Mouse (Mus musculus) spleen, postnatal 4 days (tissue): ENCODE measurements at regions not wholly inside any gene's neighbourhood (a gene's known extent, or its start where the extent isn't known, plus 50 kb on each side); places are given as distances from the start of the nearest gene placed in this dataset.
A peak's percentile ranks its signal among the peaks of the same experiment; 100 is the strongest.

Source experiments
- DNase-seq, 2 experiments: peaks; one replicate each; pipeline ENCODE4 v3.0.0; 2022; ENCODE audit warnings: low spot score in 2 of 2

DNA sequence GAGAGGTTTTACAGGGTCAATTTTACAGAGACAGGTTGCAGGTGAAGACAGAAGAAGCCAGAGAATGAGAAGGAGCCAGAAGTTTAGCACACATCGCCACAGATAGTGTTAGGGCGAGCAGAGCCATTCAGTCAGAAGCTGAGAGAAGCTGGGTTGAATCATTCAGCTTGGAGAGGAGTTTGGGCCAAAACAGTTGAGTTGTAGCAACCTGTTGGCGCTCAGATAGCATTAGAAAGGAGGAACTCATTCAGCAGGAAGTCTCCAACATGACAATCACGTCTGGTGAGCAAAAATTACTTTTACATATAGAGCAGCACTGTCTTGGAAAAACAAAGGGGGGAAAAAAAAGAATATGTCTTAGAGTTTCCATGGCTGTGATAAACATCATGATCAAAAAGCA lies 53.2 kb downstream of the Fam43a start:
- no peak for DNase-seq

DNA sequence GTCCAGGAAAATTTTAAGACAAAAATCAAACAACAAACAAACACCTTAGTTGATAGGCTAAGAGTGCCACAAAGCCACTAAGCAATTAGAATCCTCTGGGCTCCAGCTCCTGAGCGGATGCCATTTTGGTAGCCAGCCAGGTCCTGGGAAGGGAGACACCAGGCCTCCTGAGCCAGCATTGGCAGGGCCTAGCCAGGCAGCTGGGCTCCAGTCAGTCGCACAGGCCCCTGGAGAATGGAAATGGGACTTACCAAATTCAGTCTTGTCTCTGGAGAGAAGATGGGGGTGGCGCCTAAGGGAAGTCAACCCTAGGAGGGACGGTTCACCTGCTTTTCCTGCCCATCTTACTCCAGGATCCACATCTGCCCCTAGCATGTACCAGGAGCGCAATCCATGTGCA lies 54.3 kb downstream of the Fam43a start:
- no peak for DNase-seq

DNA sequence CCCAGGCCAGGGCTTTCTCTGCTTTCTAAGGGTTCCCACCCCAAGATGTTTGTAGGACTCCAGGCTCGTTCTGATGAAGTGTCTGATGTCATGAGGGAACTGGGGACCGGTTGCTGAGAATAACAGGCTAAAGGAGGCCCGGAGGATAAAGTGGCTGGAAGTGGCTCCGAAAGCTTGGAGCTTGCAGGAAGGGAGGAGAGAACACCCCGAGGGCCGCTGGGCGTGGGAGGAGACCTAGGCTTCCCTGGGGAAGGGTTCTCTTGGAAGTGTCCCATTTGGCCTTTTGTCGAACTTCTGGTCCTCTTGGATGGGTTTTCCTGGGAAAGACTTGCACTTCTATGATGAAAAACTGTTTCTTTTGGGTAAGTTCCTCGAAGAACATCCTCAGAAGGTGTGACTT lies 54.7 kb downstream of the Fam43a start:
- DNase-seq: no peak

DNA sequence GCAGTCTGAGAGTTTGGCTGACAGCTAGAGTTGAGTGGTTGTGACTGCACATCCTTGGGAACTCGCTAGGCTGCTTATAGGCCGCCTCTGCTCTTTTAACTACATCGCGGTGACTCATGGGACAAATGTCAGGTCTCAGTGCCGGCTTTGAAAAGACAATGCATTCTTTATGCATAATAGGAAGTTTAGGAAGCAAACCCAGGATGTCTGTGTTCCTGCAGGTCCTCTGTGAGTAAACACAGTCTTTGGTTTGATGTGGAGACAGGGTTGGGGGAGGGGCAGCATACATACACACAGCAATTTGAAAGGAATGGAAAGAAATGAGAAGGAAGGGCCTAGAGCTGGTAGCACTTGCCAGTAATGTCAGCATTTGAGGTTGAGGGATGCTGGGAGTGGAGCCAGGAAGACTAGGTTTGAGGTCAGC lies 56.3 kb downstream of the Fam43a start:
- DNase-seq: no peak

DNA sequence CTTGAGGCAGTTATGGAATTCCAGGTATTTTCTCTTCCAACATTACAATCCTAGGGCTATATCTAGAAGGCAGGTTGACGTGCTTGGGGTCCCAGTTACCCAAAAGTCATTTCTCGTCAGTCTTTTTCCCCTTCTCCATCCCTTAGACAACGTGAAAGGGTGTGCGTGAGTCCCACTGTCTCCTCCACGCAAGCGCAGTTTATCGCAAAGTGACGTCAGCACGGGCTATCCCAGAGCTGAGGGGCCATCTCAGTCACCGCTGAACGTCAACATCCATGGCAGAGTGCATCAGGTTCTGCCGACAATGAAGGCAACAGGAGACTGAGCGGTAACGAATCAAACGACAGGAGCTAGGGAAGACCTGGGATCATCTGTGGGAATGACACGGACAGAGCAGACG lies 57.4 kb downstream of the Fam43a start:
- no peak for DNase-seq

DNA sequence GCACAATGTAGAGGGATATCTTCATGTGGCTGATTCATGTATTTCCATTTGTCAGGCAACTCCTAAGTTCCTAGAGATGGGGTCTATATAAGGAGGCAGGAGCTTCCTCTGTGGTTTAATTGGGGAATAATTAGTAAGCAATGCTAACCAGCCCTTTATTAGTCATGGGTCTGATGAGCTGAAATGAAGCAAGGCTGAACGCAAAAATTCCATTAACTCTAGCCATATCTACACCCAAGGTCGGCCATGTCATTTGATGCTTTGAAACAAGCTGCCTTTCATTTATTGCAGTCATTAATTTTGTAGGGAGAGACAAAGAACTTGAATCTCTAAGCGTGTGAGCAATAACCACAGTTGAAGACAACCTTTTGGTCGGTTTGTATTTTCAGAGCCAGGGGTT lies 59.4 kb downstream of the Fam43a start:
- DNase-seq: no peak

DNA sequence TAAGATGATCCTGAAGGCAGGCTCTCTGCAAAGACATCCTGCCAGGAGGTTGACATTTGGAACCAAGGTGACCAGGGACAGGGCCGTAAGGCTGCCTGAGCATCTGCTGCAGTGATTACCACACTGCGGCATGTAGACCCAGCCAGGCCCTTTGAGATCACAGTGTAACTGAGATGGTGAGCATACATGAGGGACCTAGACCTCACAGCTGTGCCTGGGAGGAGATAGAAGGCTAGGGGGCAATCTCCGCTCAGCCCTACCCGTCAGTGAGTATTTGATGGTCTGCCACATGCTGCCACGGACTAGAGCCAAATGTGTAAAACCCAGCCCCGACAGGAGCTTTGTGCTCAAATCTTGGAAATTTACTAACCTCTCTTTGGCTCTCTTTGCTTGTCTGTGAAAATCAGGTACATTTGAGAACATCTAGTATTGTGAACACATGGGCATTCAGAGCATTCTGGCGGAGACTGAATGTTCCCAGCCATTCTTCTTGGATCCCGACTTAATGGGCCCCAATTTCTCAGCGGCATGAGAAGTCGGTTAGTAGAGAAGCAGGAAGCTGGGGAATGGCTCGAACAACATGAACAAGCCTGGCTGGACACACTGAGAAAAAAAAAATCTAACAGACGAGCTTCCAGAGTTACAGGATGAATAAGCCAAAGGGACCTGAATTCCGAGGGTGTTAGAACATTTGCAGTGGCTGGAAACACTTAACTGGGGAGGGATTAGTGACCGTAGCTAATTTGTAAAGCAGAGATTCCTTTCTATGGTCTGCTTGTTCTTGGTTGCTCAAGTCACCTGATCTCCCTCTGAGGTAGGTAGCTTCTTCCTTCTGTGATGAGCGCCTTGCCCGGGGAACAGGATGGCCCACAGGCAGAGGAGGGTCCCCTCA lies 61.8 kb downstream of the Fam43a start:
- no peak for DNase-seq

DNA sequence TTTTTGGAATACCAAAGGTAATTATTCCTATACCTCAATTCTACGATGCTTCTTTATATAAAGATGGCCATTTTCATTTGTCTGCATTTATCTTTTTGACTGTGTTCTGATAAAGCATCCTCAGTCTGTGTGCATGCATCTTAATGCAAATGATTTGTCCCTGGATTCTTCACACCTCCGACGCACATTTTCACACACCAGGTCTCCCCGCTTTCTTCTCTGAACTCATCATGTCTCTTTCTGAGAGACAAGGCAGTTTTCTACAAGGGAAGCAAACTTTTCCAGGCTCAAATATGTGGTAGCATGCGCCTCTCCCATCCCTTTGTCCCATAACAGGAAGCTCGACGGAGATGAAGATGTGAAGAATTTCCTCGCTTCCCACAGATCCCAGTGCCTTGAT lies 63.5 kb downstream of the Fam43a start:
- no peak for DNase-seq

DNA sequence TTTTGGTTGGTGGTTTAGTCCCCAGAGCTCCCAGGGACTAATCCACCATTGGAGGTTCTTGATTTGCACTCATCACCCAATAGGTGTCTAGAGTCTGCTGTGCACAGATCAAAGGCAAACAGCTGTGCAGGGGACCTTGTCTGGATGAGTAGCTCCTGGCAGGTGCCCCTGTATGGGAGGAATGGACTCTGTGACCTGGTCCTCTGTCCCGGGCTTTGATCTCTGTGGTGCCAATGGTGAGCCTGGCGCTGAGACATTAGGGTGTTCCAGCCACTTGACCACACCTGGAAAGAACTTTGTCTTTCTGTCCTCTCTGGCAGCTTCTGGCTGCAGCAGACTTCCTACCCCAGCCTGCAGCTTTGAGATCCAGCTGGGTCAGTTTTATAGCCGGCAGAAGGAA lies 64.4 kb downstream of the Fam43a start:
- no peak for DNase-seq

DNA sequence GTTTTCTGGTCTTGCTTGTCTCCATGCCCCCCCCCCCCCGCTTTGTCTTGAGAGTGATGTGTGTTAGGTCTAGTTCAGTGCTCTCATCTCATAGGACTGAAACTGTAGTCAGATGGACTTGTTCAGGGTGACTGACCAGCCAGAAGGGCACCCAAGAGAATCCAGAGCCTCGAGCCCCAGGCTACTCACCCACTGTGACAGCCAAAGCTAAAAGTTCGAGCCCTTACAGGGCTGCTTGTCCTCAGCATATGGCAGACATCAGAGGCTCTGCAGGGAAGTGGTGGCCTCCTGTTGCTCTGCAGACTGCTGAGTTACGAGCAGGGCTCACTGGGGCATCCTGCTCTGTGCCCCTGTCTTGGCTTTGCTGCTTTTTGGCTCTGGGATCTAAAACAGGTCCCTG lies 64.9 kb downstream of the Fam43a start:
- DNase-seq: no peak

DNA sequence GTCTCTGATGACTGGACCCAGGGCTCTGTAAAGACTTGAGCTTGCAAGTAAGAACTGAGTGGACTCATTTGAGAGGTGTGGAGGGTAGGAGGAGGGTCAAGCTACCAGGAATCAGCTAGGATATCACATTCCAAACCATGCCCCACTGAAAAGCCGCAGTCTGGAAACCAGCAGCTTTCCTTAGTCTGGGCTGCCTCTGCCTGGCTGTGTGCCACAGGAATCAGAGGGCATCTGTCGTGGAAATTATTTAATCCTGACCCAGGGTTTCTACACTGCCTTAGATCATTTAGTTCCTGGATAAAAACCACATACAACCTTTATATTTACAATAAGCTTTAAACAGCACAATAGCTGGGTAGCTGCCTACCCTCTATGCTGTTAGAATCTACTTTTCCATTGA lies 66.4 kb downstream of the Fam43a start:
- no peak for DNase-seq

DNA sequence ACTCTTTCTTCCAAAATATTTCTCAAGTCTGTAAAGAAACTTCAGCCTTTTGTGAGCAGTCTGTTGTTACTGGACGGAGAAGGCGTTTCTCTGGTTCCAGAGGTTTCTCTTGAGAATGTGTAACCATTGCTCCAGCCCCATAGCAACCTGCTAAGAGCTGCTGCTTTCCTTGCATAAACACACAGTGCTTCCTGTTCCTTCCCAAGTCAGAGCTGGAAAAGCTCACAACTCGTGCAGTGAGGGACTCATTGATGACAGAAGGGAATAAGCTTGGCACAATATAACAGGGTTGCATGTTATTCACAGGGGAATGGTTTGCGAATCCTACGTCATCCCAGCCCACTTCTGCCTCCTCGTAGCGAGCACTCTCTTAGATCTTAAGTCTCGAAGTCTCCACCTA lies 70.4 kb downstream of the Fam43a start:
- DNase-seq: no peak

DNA sequence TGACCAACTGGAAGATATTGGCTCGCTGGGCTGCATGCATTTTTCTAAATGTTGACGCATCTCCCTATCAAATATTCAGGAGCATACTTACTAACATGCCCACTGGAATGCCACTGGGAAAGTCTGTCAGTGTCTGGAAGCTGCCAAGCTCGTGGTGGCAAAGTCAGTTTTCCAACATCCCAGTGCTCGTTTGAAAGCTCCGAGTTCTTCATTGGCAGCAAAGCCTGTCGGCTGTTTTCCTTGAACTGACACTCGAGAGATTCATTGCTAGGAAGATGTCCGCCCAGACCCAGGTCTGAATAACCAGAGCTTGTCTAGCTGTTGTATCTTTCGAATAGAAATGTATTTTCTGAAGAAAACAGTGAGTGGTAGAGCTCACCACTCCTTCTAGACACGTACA lies 72.1 kb downstream of the Fam43a start:
- DNase-seq: no peak

DNA sequence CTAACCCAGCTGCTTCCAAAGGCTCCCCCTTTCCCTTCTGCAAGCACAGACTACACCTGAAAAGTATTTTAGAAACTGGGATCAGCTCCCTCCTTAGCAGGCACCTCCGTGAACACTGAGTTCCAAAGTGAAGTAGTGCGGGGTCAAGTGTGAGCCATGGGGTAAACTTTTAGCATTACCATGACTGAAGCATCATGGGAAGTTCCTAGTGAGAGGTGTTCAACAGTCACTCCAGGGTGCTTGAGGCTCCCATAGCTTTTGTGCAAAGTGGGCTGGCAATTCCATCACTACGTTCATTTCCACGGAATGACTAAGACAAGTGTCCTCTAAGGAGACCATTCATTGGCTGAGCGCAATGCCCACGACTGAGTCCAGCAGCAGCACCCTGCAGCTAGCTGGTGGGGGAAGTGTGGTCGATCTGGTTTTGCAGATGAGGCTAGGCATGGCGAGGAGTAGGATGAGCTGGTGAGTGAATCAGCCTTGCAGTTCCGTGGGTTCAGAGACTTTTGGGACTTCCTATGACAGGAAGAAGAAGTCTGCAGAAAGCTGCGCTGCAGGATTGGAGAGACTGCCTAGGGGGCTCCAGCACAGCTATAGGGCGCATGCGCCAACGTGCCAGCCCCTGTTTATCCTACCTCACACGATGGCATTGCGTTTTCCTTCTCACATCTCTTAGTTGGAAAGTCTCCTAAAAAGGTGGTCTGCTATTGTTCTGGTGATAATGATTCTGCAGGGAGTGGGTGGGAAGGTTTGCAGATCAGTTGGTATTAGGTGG lies 73.4 kb downstream of the Fam43a start:
- no peak for DNase-seq

DNA sequence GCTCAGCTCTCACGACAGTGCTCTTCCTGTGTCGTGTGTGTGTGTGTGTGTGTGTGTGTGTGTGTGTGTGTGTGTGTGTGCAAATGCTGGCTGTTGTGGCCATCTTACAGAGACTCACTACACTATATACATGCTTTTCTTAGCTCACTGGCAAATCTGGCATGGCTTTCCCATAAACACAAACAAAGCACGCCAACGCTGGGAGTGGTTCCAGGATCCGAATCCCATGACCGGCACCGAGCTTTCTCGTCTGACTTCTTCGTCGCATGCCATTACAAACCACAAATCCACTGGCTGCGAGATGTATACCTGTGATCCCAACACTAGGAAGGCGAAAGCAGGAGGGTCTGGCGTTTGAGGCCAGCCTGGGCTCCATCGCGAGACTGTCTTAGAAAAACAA lies 74.1 kb downstream of the Fam43a start:
- no peak for DNase-seq

DNA sequence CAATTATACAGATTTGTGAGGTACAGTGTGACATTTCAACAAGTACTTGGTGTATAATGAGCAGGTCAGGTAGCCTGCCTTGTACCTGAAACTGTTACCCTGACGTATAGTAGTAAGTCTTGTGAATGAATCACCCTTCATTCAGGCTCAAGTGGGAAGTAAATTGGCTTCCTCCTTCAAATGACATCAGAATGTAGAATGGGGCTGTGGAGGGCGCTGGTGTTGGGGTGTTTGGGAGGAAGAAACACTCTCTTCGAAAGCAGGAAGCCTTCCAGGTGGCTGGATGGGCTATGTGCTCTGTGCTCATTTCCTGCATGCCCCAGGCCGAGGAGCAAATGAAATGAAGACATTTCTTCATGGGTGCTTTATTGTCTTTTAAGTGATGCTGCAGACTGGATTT lies 76.3 kb downstream of the Fam43a start:
- DNase-seq: no peak

DNA sequence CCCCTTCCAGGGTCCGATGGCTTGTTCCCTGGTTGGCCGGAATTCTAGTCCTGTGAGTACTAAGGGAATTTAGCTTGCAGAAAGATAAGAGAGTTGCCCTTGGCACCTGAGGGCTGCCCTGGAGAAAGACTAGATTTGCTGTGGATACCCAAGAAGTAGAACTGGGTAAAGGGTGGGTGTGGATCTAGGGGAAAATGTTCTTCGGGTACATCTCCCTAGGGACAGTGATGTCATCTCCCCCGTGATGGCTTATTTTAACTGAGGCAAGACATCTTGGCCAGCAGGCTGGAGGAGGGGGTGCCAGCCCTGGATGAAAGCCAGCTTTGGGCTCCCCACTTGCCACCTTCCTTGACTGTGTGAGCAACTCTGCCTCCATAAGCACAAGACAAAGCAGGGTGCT lies 77.5 kb downstream of the Fam43a start:
- peak in 1 of 2 experiments; percentile 20 for DNase-seq

DNA sequence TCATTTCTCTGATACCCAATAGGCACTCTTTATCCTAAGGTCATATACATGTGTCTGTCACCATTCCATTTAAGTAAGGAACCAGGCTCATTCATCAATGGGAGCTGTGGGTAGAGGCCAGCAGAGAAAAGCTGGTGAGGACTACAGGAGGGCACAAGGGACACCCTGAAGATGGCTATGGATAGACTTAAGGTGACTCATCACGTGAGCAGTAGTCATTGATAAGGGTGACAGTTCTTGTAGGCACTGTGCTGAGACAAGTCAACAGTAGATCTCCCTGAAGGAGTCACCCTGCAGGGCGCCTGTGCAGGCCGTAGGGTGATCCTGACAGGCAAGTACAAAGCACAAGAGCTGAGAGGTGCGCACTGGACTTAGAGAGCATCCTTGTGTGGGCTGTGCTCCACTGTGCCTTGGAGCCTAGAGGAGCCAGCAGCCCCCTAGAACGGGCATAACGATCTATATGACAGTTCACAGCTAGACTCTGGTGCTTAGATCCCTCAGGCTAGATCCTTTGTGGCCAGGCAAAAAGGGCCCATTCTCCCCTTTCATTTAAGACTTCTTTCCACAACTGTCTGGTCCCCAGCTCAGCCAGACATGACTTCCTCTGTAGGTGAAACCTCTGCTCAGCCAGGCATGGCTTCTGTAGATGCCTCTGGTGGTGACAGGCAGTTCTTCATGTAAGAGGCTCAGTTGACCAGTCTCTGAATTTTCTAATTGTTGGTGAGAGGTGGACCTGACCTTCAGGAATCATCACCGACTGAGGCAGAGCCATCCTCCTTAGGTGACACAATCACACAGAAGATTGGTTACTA lies 78.6 kb downstream of the Fam43a start:
- no peak for DNase-seq

DNA sequence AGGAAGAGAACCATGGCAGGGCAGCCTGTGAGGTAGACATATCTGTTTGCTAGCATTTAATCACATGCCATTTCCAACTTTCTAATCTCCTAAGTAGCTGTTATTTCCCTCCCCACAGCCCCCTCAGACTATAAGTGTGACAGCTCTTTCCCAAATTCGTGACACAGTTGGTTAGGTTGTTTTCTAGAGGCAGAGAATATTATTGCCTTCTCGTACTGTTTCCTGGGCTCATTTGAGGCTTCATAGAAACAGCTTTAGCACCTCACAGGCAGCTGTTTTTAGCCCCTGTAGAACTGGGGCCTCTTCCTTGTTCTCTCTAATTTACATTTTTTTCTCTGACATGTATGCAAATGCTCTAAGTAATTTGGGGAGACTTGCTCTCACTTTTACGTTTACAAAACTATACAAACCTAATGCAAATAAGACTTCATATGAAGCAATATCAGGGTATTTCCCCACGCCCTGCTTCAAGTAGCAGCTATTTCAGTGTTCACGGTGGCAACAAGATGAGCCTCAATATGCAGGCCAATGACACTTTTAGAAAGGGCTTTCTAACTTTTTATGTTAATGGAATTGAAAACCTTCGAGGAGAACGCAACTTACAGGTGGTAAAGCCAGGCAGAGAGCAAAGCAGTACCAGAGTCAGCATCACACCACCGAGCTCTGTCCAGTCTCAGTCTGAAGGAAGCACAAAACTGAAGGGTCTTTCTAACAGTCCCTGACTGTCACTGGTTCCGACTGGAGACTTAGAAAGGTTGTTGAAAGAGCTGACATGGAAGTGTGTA lies 79.4 kb downstream of the Fam43a start:
- no peak for DNase-seq

DNA sequence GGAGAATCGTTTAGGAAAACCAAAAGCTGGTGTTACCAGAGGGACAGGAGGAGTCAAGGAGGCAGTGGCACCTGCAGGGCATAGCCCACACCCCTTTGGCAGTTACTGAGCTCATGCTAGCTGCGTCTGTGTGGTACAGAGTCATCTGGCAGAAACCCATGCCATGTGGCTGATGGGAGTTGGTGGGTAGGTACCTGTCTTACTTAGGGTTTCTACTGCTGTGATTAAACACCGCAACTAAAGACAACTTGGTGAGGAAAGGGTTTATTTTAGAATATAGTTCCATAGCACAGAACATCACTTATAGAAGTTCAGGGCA lies 79.9 kb downstream of the Fam43a start:
- DNase-seq: no peak

DNA sequence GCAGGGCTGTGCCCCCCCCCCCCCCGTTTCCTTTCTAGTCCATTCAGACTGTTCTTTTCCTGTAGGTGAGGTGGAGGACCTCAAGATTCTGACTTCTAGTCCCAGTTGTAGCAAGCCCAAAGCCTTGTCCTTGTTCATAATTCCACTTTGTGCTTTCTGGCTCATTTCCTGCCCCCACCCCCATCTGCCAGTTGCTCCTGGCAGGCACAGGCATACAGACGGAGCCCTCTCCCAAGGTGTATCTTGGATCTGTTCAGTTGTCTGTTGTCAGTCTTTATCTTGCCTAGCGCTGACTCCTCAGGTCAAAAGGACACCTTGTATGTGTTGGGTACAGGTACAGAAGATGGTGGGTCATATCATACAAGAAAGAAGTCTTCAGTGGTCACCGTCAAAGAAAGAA lies 81.9 kb downstream of the Fam43a start:
- no peak for DNase-seq

DNA sequence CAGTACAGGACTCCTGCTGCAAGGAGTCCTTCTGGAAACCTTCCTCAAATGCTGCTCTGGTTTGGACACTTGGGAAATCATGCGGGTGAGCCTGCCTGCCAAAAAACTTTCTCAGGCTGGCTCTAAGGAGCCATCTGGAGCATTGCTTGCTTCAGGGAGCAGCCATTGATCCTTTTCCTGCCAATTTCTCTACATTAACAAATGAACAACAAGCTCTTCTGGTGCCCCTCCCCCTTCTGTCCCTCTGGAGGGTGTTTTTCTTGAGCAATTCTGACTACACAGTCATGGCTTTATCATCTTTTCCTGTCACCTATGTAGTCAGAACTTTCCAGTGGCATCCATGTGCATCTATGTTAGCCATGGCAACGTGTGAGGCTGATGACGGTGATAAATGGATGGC lies 84.5 kb downstream of the Fam43a start:
- no peak for DNase-seq
